Mouse (Mus musculus): ENCODE data around the gene 9230112D13Rik.

The 9230112D13Rik gene

GRCm38 (mm10) chr14:34522701-34523100 is at the start of gene 9230112D13Rik:
TSS of gene 9230112D13Rik (minus strand) at chr14:34522801.
- DNase-seq (ENCODE audit: low spot score in 2 of 2), result no peak

- DNase-seq (ENCODE audit: low spot score in 2 of 2), result no peak
Measured at GRCm38 (mm10) chr14:34571610-34572387, 49.2 kb upstream of the 9230112D13Rik start.

GRCm38 (mm10) chr14:34570903-34571302 is 48.3 kb upstream of the 9230112D13Rik start:
- DNase-seq (ENCODE audit: low spot score in 2 of 2), result no peak

GRCm38 (mm10) chr14:34570294-34570693 is 47.7 kb upstream of the 9230112D13Rik start:
- DNase-seq (ENCODE audit: low spot score in 2 of 2), result peak; percentile 36 to 75

- DNase-seq (ENCODE audit: low spot score in 2 of 2), result no peak
Measured at GRCm38 (mm10) chr14:34569534-34570194, 47.1 kb upstream of the 9230112D13Rik start.

- DNase-seq (ENCODE audit: low spot score in 2 of 2), result no peak
Measured at GRCm38 (mm10) chr14:34568626-34569025, 46.0 kb upstream of the 9230112D13Rik start.

DNA sequence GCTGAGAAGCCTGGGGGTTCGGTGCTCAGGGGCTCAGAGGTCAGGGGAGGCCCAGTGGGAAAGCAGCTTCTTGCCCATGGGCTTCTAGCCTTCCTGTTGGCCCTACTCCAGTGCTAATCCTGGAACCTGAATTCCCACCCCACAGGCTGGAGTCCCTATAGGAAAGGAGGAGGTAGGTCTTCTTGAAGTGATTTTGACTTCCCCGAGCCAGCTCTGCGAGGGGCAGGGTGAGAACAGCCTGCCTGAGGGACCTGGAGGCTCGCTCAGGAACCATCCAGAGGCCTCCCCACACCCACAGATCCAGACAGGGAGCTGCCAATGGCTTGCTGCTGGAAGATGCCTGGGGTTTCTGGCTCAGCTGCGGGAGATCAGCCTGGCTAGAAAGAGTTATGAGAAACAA is 45.1 kb upstream of the 9230112D13Rik start:
- no peak for DNase-seq (ENCODE audit: low spot score in 2 of 2)

- DNase-seq (ENCODE audit: low spot score in 2 of 2), result no peak
Measured at GRCm38 (mm10) chr14:34566530-34566929, 43.9 kb upstream of the 9230112D13Rik start.

- DNase-seq (ENCODE audit: low spot score in 2 of 2), result no peak
Measured at GRCm38 (mm10) chr14:34565711-34566110, 43.1 kb upstream of the 9230112D13Rik start.

GRCm38 (mm10) chr14:34564646-34565045 is 42.0 kb upstream of the 9230112D13Rik start:
- no peak for DNase-seq (ENCODE audit: low spot score in 2 of 2)

- DNase-seq (ENCODE audit: low spot score in 2 of 2), result no peak
Measured at GRCm38 (mm10) chr14:34562393-34562792, 39.8 kb upstream of the 9230112D13Rik start.

GRCm38 (mm10) chr14:34561647-34562046 is 39.0 kb upstream of the 9230112D13Rik start:
- no peak for DNase-seq (ENCODE audit: low spot score in 2 of 2)

DNA sequence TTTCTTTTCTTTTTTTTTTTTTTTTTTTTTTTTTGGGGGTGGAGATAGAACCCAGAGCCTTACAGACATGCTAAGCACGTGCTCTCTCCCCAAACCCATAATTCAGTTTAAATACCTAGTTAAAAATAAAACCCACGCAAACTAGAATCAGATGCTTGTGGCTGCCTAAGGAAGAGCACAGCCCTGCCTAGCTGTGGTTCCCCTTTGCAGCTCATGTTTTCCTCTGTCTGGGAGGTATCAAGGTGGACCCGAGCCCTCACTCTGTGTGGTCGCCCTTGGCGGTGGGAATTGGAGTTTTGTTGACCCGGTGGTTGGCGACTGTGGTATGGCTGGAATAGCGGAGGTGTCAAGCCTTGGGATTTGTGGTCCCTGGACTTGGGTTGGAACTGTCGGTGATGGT is 36.3 kb upstream of the 9230112D13Rik start:
- no peak for DNase-seq (ENCODE audit: low spot score in 2 of 2)

- DNase-seq (ENCODE audit: low spot score in 2 of 2), result no peak
Measured at GRCm38 (mm10) chr14:34555211-34555610, 32.6 kb upstream of the 9230112D13Rik start.

DNA sequence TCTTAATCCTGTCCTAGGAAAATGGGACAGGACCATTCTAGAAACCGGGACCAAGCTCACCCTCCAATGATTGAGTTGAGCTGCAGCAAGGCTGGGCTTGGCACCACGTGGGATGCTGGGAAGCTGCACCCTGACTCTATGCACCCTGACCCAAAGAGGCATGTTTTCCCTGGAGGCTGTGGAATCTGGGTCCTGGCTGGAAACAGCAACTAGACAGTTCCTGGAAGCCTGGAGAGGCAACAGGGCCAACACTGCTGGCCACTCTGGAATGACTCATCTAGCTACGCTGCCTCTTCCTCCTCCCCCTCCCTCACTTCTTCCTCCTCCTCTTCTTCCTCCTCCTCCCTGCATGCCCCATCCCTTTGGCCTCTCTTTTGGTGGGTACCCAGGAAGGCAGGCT is 31.4 kb upstream of the 9230112D13Rik start:
- DNase-seq (ENCODE audit: low spot score in 2 of 2), result no peak

- DNase-seq (ENCODE audit: low spot score in 2 of 2), result no peak
Measured at GRCm38 (mm10) chr14:34553470-34553869, 30.9 kb upstream of the 9230112D13Rik start.

DNA sequence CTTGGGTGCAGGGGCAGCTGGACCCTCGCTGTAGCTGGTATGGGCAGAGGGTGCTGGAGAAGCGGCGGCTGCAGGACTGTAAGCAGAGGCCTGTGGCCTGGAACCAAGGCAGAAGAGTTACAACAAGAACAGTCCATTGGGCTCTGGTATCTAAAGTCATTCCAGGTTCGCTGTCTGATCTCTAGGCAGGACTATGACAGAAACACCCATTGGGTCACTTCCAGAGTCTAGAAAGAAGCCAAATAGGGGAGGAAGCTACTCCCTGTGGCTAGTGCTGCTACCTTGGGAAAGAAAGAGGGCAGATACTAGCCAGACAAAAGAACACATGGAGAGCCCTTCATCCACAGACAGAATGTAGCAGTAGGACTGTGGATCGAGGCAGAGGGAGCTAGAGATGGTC is 29.6 kb upstream of the 9230112D13Rik start:
- no peak for DNase-seq (ENCODE audit: low spot score in 2 of 2)

GRCm38 (mm10) chr14:34549004-34549671 is 26.5 kb upstream of the 9230112D13Rik start:
- peak; percentile 59 to 69 for DNase-seq (ENCODE audit: low spot score in 2 of 2)

DNA sequence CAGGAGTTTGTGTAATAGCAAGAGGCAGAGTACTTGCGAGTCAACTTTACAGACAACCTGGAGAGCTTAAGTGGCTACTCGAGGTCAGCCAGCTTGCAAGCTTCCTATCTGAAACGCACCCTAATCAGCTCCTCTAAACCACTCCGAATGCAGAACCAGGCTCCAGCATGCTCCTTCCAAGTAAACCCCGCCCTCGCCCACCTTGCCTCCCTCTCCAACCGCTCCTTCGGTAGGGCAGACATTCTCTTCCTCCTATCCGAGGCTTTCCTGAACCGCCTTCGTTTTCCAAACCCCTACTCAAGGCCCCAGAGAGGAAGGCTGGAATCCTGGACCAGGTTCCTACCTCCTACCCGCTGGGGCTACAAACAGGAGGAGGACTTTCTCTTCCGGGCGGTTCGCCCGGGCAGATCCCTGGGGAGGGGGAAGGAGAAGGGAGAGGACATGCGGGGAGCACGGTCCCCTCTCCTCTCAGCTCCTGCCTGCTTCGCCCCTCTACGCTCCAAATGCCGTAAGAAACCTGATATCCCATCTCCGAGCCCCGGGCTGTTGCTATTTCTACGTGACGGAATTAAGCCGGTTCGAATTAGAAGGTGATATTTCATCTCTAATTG is 25.9 kb upstream of the 9230112D13Rik start:
- DNase-seq (ENCODE audit: low spot score in 2 of 2), result peak in 1 of 2 experiments; percentile 45

DNA sequence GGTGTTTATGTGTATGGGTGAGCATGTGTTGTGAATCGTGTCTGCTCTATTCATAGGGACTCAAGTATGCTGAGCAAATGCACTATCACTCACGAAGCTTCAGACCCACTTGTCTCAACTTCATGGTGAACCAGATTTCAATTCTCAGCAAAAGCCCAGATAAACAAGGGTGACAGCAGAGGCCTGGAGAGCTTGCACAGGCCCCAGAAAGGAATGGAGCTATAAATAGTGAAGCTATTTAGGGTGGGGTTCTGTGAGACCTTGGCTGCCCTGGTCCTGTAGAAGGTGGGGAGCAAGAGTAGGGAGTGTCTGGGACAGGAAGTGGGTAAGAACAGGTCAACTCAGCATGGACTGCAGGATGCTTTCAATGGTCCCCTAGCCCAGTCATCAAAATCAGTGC is 21.9 kb upstream of the 9230112D13Rik start:
- DNase-seq (ENCODE audit: low spot score in 2 of 2), result no peak

DNA sequence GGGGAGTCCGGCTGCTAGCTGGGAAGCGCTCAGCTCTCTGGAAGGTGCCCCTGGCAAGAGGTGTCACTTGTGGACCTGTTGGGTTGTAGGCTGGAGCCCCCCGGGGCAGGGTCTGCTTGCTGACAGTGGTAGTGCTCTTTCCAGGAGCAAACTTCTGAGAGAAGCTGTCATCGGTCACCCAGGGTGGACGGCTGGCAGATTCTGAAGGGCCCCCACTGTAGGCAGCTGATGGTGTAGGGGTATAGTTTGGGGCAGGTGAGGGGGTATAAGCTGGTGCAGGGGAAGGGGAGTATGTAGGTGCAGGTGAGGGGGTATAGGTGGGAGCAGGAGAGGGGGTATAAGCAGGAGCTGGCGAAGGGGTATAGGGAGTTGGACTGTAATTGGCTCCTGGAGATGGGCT is 21.4 kb upstream of the 9230112D13Rik start:
- no peak for DNase-seq (ENCODE audit: low spot score in 2 of 2)

DNA sequence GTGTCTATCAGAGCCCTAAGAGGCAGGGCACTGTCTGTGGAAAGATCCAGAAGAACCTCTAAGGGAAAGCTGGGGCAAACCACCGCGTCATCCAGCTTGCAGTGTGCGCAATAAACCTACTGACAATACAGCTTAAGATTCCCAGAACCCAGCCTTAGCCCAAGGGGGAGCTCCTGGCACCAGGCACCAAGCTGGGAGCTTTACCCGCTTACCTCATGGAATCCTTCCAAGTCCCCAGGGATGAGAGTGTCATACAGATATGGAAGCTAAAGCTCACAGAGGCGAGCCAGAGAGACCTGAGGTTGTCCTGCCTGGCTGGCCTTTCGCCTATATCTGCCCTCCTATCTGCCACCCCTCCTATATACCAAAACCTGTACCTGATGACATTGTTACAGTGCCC is 21.0 kb upstream of the 9230112D13Rik start:
- DNase-seq (ENCODE audit: low spot score in 2 of 2), result no peak
